Mouse (Mus musculus) midbrain, postnatal 0 days (tissue): ENCODE results near the gene Tfap2a. TPM values are rescaled to one million over a fixed set of nuclear protein-coding genes. Genes with fewer than 3 reads are reported as not detected.

Experiments used
- ATAC-seq: fragments of 200-750 bp; cut with Nextera tagmentation; 2 replicates; pipeline ENCODE4 v1.8.0; 2017; ENCODE audit warnings: moderate number of reproducible peaks, mild to moderate bottlenecking, moderate TSS enrichment, moderate library complexity; ENCODE audit not compliant: low FRiP score
- DNase-seq: peaks from one replicate; pipeline ENCODE4 v3.0.0-alpha.2; 2015; ENCODE audit warnings: low spot score
- H3K27ac ChIP-seq: fragments of 300-500 bp; sonication (generic); 2 replicates; pipeline ENCODE4 v1.5.1; 2014; ENCODE audit warnings: low read depth, mild to moderate bottlenecking, low read length, mixed read lengths
- H3K27me3 ChIP-seq: fragments of 300-500 bp; sonication (generic); 2 replicates; pipeline ENCODE4 v1.6.1; 2014; ENCODE audit warnings: low read length, control low read depth, mixed read lengths; ENCODE audit not compliant: insufficient read depth
- H3K36me3 ChIP-seq: fragments of 300-500 bp; sonication (generic); 2 replicates; pipeline ENCODE4 v1.6.1; 2014; ENCODE audit warnings: low read length, control low read depth, mixed read lengths; ENCODE audit not compliant: insufficient read depth
- H3K4me1 ChIP-seq: fragments of 300-500 bp; sonication (generic); 2 replicates; pipeline ENCODE4 v1.6.1; 2014; ENCODE audit warnings: mild to moderate bottlenecking, control low read depth, antibody characterized with exemption, low read length, mixed read lengths; ENCODE audit not compliant: insufficient read depth
- H3K4me2 ChIP-seq: fragments of 300-500 bp; sonication (generic); 2 replicates; pipeline ENCODE4 v1.6.1; 2014; ENCODE audit warnings: low read depth, mild to moderate bottlenecking, low read length, mixed read lengths; ENCODE audit not compliant: poor library complexity, severe bottlenecking
- H3K4me3 ChIP-seq: fragments of 300-500 bp; sonication (generic); 2 replicates; pipeline ENCODE4 v1.5.1; 2014; ENCODE audit warnings: low read depth, mild to moderate bottlenecking, low read length, moderate library complexity
- H3K9ac ChIP-seq: fragments of 300-500 bp; sonication (generic); replicated peaks from 2 replicates; pipeline ENCODE4 v1.6.1; 2014; ENCODE audit warnings: mild to moderate bottlenecking, low read length, moderate library complexity, mixed read lengths; ENCODE audit not compliant: poor library complexity, severe bottlenecking
- H3K9me3 ChIP-seq: fragments of 300-500 bp; sonication (generic); 2 replicates; pipeline ENCODE4 v1.6.1; 2016; ENCODE audit warnings: low read length, control low read depth
- CTCF ChIP-seq: IDR thresholded peaks from 2 replicates; pipeline ENCODE4 v1.5.1; 2016; ENCODE audit warnings: antibody characterized with exemption, mild to moderate bottlenecking
- WGBS: fragments of 180-500 bp; shearing (Covaris S2); extraction: QIAGEN DNeasy Blood & Tissue Kit; methylation state at CpG from one replicate; pipeline ENCODE4 v1.1.7; 2014; 5-methylcytosine and 5-hydroxymethylcytosine counted together
- polyA plus RNA-seq: library from polyadenylated mRNA; unstranded; fragments of >200 nt; fragmentation: Nextera tagmentation; extraction: Ambion mirVana; gene quantifications from 2 replicates; pipeline ENCODE4 v1.2.1, GENCODE M21; 2015
- total RNA-seq: library from RNA; depleted of rRNA; stranded (reverse); fragments of >200 nt; gene quantifications from 2 replicates; pipeline ENCODE4 v1.2.3, GENCODE M21; 2014

The Tfap2a gene
- total and polyA plus RNA-seq, 2 experiments from 2014 or later = 2.0 to 4.0 TPM

GRCm38 (mm10) chr13:40719741-40720082, 18.5 kb downstream of the Tfap2a start:
- DNase-seq = no peak
- no peak overlapping the region for H3K4me2 ChIP-seq
- WGBS = 24% methylated on average over 9 of the region's 9 CpGs
- no peaks in the 10 kb centered on the region for H3K4me1 ChIP-seq
- H3K4me3 ChIP-seq = no peak overlapping the region
- no peak overlapping the region for H3K9ac ChIP-seq
- no peaks in the 10 kb centered on the region for H3K9me3 ChIP-seq
- no peak for TF ChIP-seq CTCF
- H3K36me3 ChIP-seq = no peaks in the 10 kb centered on the region
- ATAC-seq = no peak
- H3K27ac ChIP-seq = no peak overlapping the region
- peaks cover 83% of the 10 kb centered on the region for H3K27me3 ChIP-seq

- TF ChIP-seq CTCF = no peak
- Histone ChIP-seq H3K27ac (no peak overlapping the region), H3K36me3 (no peaks in the 10 kb centered on the region), H3K9me3 (no peaks in the 10 kb centered on the region), H3K9ac (no peak overlapping the region), H3K4me2 (no peak overlapping the region), H3K4me1 (no peaks in the 10 kb centered on the region), H3K27me3 (peaks cover 83% of the 10 kb centered on the region), H3K4me3 (no peak overlapping the region)
- WGBS = 25% methylated on average over 14 of the region's 14 CpGs
- no peak for ATAC-seq
- no peak for DNase-seq
These were observed 19.0 kb downstream of the Tfap2a start for GRCm38 (mm10) chr13:40719066-40719740.

- TF ChIP-seq CTCF = no peak
- peaks cover 83% of the 10 kb centered on the region for H3K27me3 ChIP-seq
- no peak for ATAC-seq
- WGBS = 8% methylated on average over 37 of the region's 37 CpGs
- no peaks in the 10 kb centered on the region for H3K9me3 ChIP-seq
- H3K27ac ChIP-seq = no peak overlapping the region
- no peaks in the 10 kb centered on the region for H3K36me3 ChIP-seq
- no peaks in the 10 kb centered on the region for H3K4me1 ChIP-seq
- H3K4me3 ChIP-seq = no peak overlapping the region
- H3K4me2 ChIP-seq = no peak overlapping the region
- no peak for DNase-seq
- no peak overlapping the region for H3K9ac ChIP-seq
These were observed 21.1 kb downstream of the Tfap2a start for GRCm38 (mm10) chr13:40716771-40717716.

DNA sequence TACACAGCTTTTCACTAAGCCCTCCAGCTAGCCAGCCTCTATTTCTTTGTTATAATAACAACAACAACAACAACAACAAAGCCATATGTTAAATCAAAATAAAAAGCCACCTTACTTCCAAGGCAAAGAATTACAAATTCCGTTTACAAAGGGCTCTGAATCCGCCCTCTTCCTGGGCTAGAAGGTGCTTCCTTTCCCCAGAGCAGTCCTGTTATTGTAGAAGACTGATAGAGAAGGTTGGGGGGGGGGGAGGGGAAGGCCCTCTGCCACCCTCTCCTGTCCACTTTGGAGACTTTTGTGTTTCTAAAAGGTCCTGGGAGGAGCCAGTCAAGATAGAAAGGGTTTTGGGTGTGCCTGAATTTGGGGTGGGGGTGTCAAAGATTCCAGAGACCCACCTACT, 23.6 kb downstream of the Tfap2a start:
- Histone ChIP-seq H3K27me3 (peaks cover 83% of the 10 kb centered on the region), H3K9ac (no peak overlapping the region), H3K4me1 (no peaks in the 10 kb centered on the region), H3K9me3 (no peaks in the 10 kb centered on the region), H3K4me3 (no peak overlapping the region), H3K4me2 (no peak overlapping the region), H3K27ac (no peak overlapping the region), H3K36me3 (no peaks in the 10 kb centered on the region)
- TF ChIP-seq CTCF = no peak
- ATAC-seq = no peak
- DNase-seq = no peak
- WGBS = 13% methylated on average over 2 of the region's 2 CpGs

DNA sequence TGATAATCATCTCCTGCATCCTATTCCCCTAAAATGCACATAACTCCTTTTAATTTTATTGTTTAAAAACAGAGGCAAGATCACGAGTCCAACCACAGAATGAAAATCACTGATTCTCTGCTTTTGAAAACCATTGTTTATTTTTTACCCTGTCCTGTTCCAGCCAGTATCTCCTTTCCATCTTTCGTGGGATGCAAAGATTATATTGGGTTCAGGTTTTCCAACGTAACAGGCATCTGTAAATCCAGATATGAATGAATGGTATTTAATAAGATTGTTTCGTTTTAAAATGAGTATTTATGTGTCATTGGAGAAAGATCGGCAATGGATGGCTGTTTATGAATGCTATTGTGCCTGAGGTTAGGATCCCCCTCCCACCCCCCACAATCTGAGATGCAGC, 24.5 kb downstream of the Tfap2a start:
- WGBS = 15% methylated on average over 5 of the region's 5 CpGs

GRCm38 (mm10) chr13:40713241-40713640, 24.9 kb downstream of the Tfap2a start:
- Histone ChIP-seq H3K4me2 (no peak overlapping the region), H3K4me3 (no peak overlapping the region), H3K27me3 (peaks cover 80% of the 10 kb centered on the region), H3K9ac (no peak overlapping the region), H3K36me3 (no peaks in the 10 kb centered on the region), H3K4me1 (no peaks in the 10 kb centered on the region), H3K9me3 (no peaks in the 10 kb centered on the region), H3K27ac (no peak overlapping the region)
- ATAC-seq (no peak), DNase-seq (no peak)
- 11% methylated on average over 4 of the region's 4 CpGs for WGBS
- TF ChIP-seq CTCF = no peak

More for the DNA sequence above, 24.5 kb downstream of the Tfap2a start:
- H3K9me3 ChIP-seq = no peaks in the 10 kb centered on the region
- TF ChIP-seq CTCF = no peak
- peaks cover 80% of the 10 kb centered on the region for H3K27me3 ChIP-seq
- no peaks in the 10 kb centered on the region for H3K36me3 ChIP-seq
- H3K9ac ChIP-seq = no peak overlapping the region
- no peak overlapping the region for H3K4me2 ChIP-seq
- DNase-seq = no peak
- no peak overlapping the region for H3K4me3 ChIP-seq
- no peaks in the 10 kb centered on the region for H3K4me1 ChIP-seq
- H3K27ac ChIP-seq = no peak overlapping the region
- ATAC-seq = no peak
